In genomic region chr11:117782705-117783034, GRCm38 (mm10) we compare ENCODE assay signal across 8 mouse cellular contexts. TPM values are rescaled to one million over a fixed set of nuclear protein-coding genes. Genes with fewer than 3 reads are reported as not detected.
DNase-seq lines count a peak whose midpoint lies in the region; ATAC-seq and TF ChIP-seq lines count a peak whose summit lies in the region.

No protein-coding gene starts in this region.

- H3K27me3 ChIP-seq in liver, adult 2 months (ENCODE audit: control insufficient read depth, insufficient read depth, low read length) = no peaks in the 10 kb centered on the region
- H3K27me3 ChIP-seq in embryonic facial prominence, embryonic 13.5 days = peaks cover 33% of the 10 kb centered on the region
- no peaks in the 10 kb centered on the region for H3K27me3 ChIP-seq in intestine, postnatal 0 days (replicated peaks; ENCODE audit: control insufficient read depth, insufficient read depth, low read length)
- H3K27me3 ChIP-seq in neural tube, embryonic 14.5 days (ENCODE audit: control insufficient read depth, insufficient read depth, low read length) = no peaks in the 10 kb centered on the region; the same call in 1 of the 2 replicates

- peak overlapping the region; percentile 98 for H3K4me2 ChIP-seq in embryonic facial prominence, embryonic 13.5 days
- peak overlapping the region; percentile 95 for H3K4me2 ChIP-seq in intestine, postnatal 0 days (replicated peaks; ENCODE audit: low read depth)
- H3K4me2 ChIP-seq in neural tube, embryonic 14.5 days (ENCODE audit: low read depth, low read length) = peak overlapping the region; percentile 48

- peak overlapping the region; percentile 40 for H3K9ac ChIP-seq in liver, adult 2 months (ENCODE audit: low read depth, low read length)
- H3K9ac ChIP-seq in embryonic facial prominence, embryonic 13.5 days = peak overlapping the region; percentile 59
- H3K9ac ChIP-seq in intestine, postnatal 0 days (ENCODE audit: low read depth, low read length) = no peak overlapping the region
- H3K9ac ChIP-seq in neural tube, embryonic 14.5 days (replicated peaks; ENCODE audit: low read depth, low read length) = peak overlapping the region; percentile 28; the same call in 1 of the 2 replicates

- peak overlapping the region; percentile 50 for H3K4me3 ChIP-seq in liver, adult 2 months (ENCODE audit: insufficient read depth, low read depth, low read length)
- H3K4me3 ChIP-seq in embryonic facial prominence, embryonic 13.5 days = peak overlapping the region; percentile 36
- H3K4me3 ChIP-seq in intestine, postnatal 0 days (ENCODE audit: low read depth, low read length) = 0 out of 2 replicates have a peak overlapping the region, but pooled peaks have one; percentile 17
- peak overlapping the region; percentile 13 for H3K4me3 ChIP-seq in neural tube, embryonic 14.5 days (ENCODE audit: low read depth, low read length)

- peaks cover 4% of the 10 kb centered on the region; the same call in 1 of the 2 replicates for H3K4me1 ChIP-seq in liver, adult 2 months (ENCODE audit: control insufficient read depth, insufficient read depth, low read length)
- peaks cover 47% of the 10 kb centered on the region for H3K4me1 ChIP-seq in embryonic facial prominence, embryonic 13.5 days
- H3K4me1 ChIP-seq in intestine, postnatal 0 days (replicated peaks; ENCODE audit: control insufficient read depth, insufficient read depth, low read length) = peaks cover 17% of the 10 kb centered on the region; the same call in 1 of the 2 replicates
- H3K4me1 ChIP-seq in neural tube, embryonic 14.5 days (ENCODE audit: control insufficient read depth, insufficient read depth, low read length) = peaks cover 27% of the 10 kb centered on the region

- no peaks in the 10 kb centered on the region for H3K9me3 ChIP-seq in embryonic facial prominence, embryonic 13.5 days
- H3K9me3 ChIP-seq in intestine, postnatal 0 days (ENCODE audit: control insufficient read depth) = no peaks in the 10 kb centered on the region
- no peaks in the 10 kb centered on the region for H3K9me3 ChIP-seq in neural tube, embryonic 14.5 days (ENCODE audit: control insufficient read depth, low read length)

- ATAC-seq in embryonic facial prominence, embryonic 13.5 days (ENCODE audit: insufficient number of reproducible peaks, insufficient read depth, low FRiP score, low TSS enrichment, low read depth) = no peak
- ATAC-seq in intestine, postnatal 0 days = no peak
- ATAC-seq in neural tube, embryonic 14.5 days (ENCODE audit: low read depth) = no peak

- TF ChIP-seq POLR2A in liver, adult 2 months (IDR thresholded peaks at IDR 0.05; ENCODE audit: extremely low read depth, insufficient read depth, low read length) = no peak

- WGBS in liver, adult 2 months = 67% methylated on average over 9 of the region's 9 CpGs
- 44% methylated on average over 9 of the region's 9 CpGs for WGBS in embryonic facial prominence, embryonic 13.5 days
- WGBS in intestine, postnatal 0 days = 67% methylated on average over 9 of the region's 9 CpGs
- WGBS in neural tube, embryonic 14.5 days = 53% methylated on average over 9 of the region's 9 CpGs

- DNase-seq in liver, adult 2 months (ENCODE audit: extremely low read depth, low read depth, low spot score) = no peak
- DNase-seq in liver = no peak
- no peak for DNase-seq in right cerebral cortex, postnatal 4 days
- DNase-seq in spleen, postnatal 10 days (ENCODE audit: low spot score in 2 of 2) = no peak
- no peak for DNase-seq in left cerebral cortex, adult 11 months (ENCODE audit: low spot score)

- H3K27ac ChIP-seq in liver, adult 2 months (replicated peaks; ENCODE audit: insufficient read depth, low read depth, low read length) = peak overlapping the region; percentile 30
- no peak overlapping the region for H3K27ac ChIP-seq in embryonic facial prominence, embryonic 13.5 days
- H3K27ac ChIP-seq in intestine, postnatal 0 days (ENCODE audit: low read depth, low read length) = no peak overlapping the region; the same call in 1 of the 2 replicates
- no peak overlapping the region for H3K27ac ChIP-seq in neural tube, embryonic 14.5 days (ENCODE audit: low read depth, low read length)

- no peak for TF ChIP-seq CTCF in liver, adult 2 months (IDR thresholded peaks at IDR 0.05; ENCODE audit: low read depth, low read length)
- TF ChIP-seq CTCF in intestine, postnatal 0 days (IDR thresholded peaks at IDR 0.05; ENCODE audit: low read depth) = no peak

- no peaks in the 10 kb centered on the region for H3K36me3 ChIP-seq in liver, adult 2 months (ENCODE audit: control insufficient read depth, insufficient read depth, low read length)
- H3K36me3 ChIP-seq in embryonic facial prominence, embryonic 13.5 days = peaks cover 9% of the 10 kb centered on the region; the same call in 1 of the 2 replicates
- peaks cover 6% of the 10 kb centered on the region; the same call in 1 of the 2 replicates for H3K36me3 ChIP-seq in intestine, postnatal 0 days (ENCODE audit: control insufficient read depth, insufficient read depth)
- H3K36me3 ChIP-seq in neural tube, embryonic 14.5 days (ENCODE audit: control insufficient read depth, insufficient read depth, low read length) = no peaks in the 10 kb centered on the region

- H3K79me2 ChIP-seq in liver, adult 2 months (ENCODE audit: control insufficient read depth, insufficient read depth, low read length) = no peaks in the 10 kb centered on the region

RNA-seq across cellular contexts. Expression of gene Tmc6, which starts 0.7 kb away (rescaled TPM):
- total RNA-seq in liver, adult 2 months (2014; rRNA removed) = 5.3 and 8.8 TPM in 2 replicates
- 11.8 and 13.5 TPM in 2 replicates for polyA plus RNA-seq in liver, adult 2 months (2012; rRNA removed)
- polyA plus RNA-seq in embryonic facial prominence, embryonic 13.5 days (2015; fragmentation: Nextera tagmentation; extraction: Ambion mirVana) = 19.0 and 20.4 TPM in 2 replicates
- polyA plus RNA-seq in intestine, postnatal 0 days (2015; fragmentation: Nextera tagmentation; extraction: Ambion mirVana) = 23.8 and 26.3 TPM in 2 replicates
- polyA plus RNA-seq in neural tube, embryonic 14.5 days (2014; fragmentation: Nextera tagmentation; extraction: Ambion mirVana) = 3.9 and 4.8 TPM in 2 replicates

RNA-seq across cellular contexts. Expression of gene Tmc8, which starts 0.8 kb away (rescaled TPM):
- 0.55 and 1.1 TPM in 2 replicates for total RNA-seq in liver, adult 2 months (2014; rRNA removed)
- polyA plus RNA-seq in liver, adult 2 months (2012; rRNA removed) = 1.7 and 3.1 TPM in 2 replicates
- 0.74 and 1.3 TPM in 2 replicates for polyA plus RNA-seq in embryonic facial prominence, embryonic 13.5 days (2015; fragmentation: Nextera tagmentation; extraction: Ambion mirVana)
- polyA plus RNA-seq in intestine, postnatal 0 days (2015; fragmentation: Nextera tagmentation; extraction: Ambion mirVana) = 18.2 TPM in 2 replicates
- 0.64 and 1.7 TPM in 2 replicates for polyA plus RNA-seq in neural tube, embryonic 14.5 days (2014; fragmentation: Nextera tagmentation; extraction: Ambion mirVana)

RNA-seq across cellular contexts. Expression of gene 6030468B19Rik, which starts 14.8 kb away (rescaled TPM):
- not detected in 2 replicates for total RNA-seq in liver, adult 2 months (2014; rRNA removed)
- not detected in 2 replicates for polyA plus RNA-seq in liver, adult 2 months (2012; rRNA removed)
- 0.50 TPM in 1 of 2 replicates, not detected in the other for polyA plus RNA-seq in embryonic facial prominence, embryonic 13.5 days (2015; fragmentation: Nextera tagmentation; extraction: Ambion mirVana)
- not detected in 2 replicates for polyA plus RNA-seq in intestine, postnatal 0 days (2015; fragmentation: Nextera tagmentation; extraction: Ambion mirVana)
- polyA plus RNA-seq in neural tube, embryonic 14.5 days (2014; fragmentation: Nextera tagmentation; extraction: Ambion mirVana) = not detected in 2 replicates

RNA-seq across cellular contexts. Expression of gene Gm20708, which starts 26.8 kb away (rescaled TPM):
- total RNA-seq in liver, adult 2 months (2014; rRNA removed) = 0.37 and 0.40 TPM in 2 replicates
- 0.21 and 0.40 TPM in 2 replicates for polyA plus RNA-seq in liver, adult 2 months (2012; rRNA removed)
- polyA plus RNA-seq in embryonic facial prominence, embryonic 13.5 days (2015; fragmentation: Nextera tagmentation; extraction: Ambion mirVana) = 0.66 and 0.99 TPM in 2 replicates
- polyA plus RNA-seq in intestine, postnatal 0 days (2015; fragmentation: Nextera tagmentation; extraction: Ambion mirVana) = 0.29 and 0.37 TPM in 2 replicates
- polyA plus RNA-seq in neural tube, embryonic 14.5 days (2014; fragmentation: Nextera tagmentation; extraction: Ambion mirVana) = 0.68 and 1.2 TPM in 2 replicates

RNA-seq across cellular contexts. Expression of gene Syngr2, which starts 26.8 kb away (rescaled TPM):
- 37.9 and 54.2 TPM in 2 replicates for total RNA-seq in liver, adult 2 months (2014; rRNA removed)
- polyA plus RNA-seq in liver, adult 2 months (2012; rRNA removed) = 124 and 152 TPM in 2 replicates
- polyA plus RNA-seq in embryonic facial prominence, embryonic 13.5 days (2015; fragmentation: Nextera tagmentation; extraction: Ambion mirVana) = 41.4 and 43.4 TPM in 2 replicates
- 116 and 129 TPM in 2 replicates for polyA plus RNA-seq in intestine, postnatal 0 days (2015; fragmentation: Nextera tagmentation; extraction: Ambion mirVana)
- 9.7 and 15.8 TPM in 2 replicates for polyA plus RNA-seq in neural tube, embryonic 14.5 days (2014; fragmentation: Nextera tagmentation; extraction: Ambion mirVana)

Comparison
In these comparisons a context has a peak if more than half of its experiments do, and no peak if none do; other contexts are left out.
1. H3K4me2 ChIP-seq: peak in every context shown above with its lines; median percentile 98 in embryonic facial prominence, embryonic 13.5 days; 95 in intestine, postnatal 0 days; 48 in neural tube, embryonic 14.5 days.